Mouse (Mus musculus) kidney, embryonic 16.5 days (tissue): ENCODE measurements around the gene Akap7. TPM values are rescaled to one million over a fixed set of nuclear protein-coding genes. Genes with fewer than 3 reads are reported as not detected.

Experiments used
- ATAC-seq: fragments of 200-750 bp; cut with Nextera tagmentation; 2 replicates; pipeline ENCODE4 v1.8.0; 2017; ENCODE audit warnings: moderate TSS enrichment; ENCODE audit not compliant: low FRiP score, low TSS enrichment
- H3K27ac ChIP-seq: fragments of 300-500 bp; sonication (generic); 2 replicates; pipeline ENCODE4 v1.5.1; 2014; ENCODE audit warnings: low read length
- H3K27me3 ChIP-seq: fragments of 300-500 bp; sonication (generic); 2 replicates; pipeline ENCODE4 v1.6.1; 2014; ENCODE audit warnings: low read length, control low read depth, mixed read lengths; ENCODE audit not compliant: insufficient read depth
- H3K36me3 ChIP-seq: fragments of 300-500 bp; sonication (generic); 2 replicates; pipeline ENCODE4 v1.6.1; 2014; ENCODE audit warnings: low read length, control low read depth, mixed read lengths; ENCODE audit not compliant: insufficient read depth
- H3K4me1 ChIP-seq: fragments of 300-500 bp; sonication (generic); 2 replicates; pipeline ENCODE4 v1.6.1; 2014; ENCODE audit warnings: low read length, control low read depth, mixed read lengths; ENCODE audit not compliant: insufficient read depth
- H3K4me2 ChIP-seq: fragments of 300-500 bp; sonication (generic); replicated peaks from 2 replicates; pipeline ENCODE4 v1.6.1; 2014; ENCODE audit warnings: low read depth, low read length
- H3K4me3 ChIP-seq: fragments of 300-500 bp; sonication (generic); 2 replicates; pipeline ENCODE4 v1.5.1; 2014; ENCODE audit warnings: mild to moderate bottlenecking, low read length
- H3K9ac ChIP-seq: fragments of 300-500 bp; sonication (generic); replicated peaks from 2 replicates; pipeline ENCODE4 v1.6.1; 2014; ENCODE audit warnings: low read length
- H3K9me3 ChIP-seq: fragments of 300-500 bp; sonication (generic); 2 replicates; pipeline ENCODE4 v1.6.1; 2016; ENCODE audit warnings: low read length, control low read depth
- WGBS: fragments of 180-500 bp; shearing (Covaris S2); extraction: QIAGEN DNeasy Blood & Tissue Kit; methylation state at CpG from one replicate; pipeline ENCODE4 v1.1.7; 2014; 5-methylcytosine and 5-hydroxymethylcytosine counted together
- polyA plus RNA-seq: library from polyadenylated mRNA; unstranded; fragments of >200 nt; fragmentation: Nextera tagmentation; extraction: Ambion mirVana; gene quantifications from 2 replicates; pipeline ENCODE4 v1.2.1, GENCODE M21; 2015

Akap7 gene
- polyA plus RNA-seq, 1 experiment from 2014 or later, result 18.9 TPM

- Histone ChIP-seq H3K4me3 (no peak overlapping the region), H3K27ac (no peak overlapping the region), H3K4me2 (no peak overlapping the region), H3K4me1 (no peaks in the 10 kb centered on the region), H3K9me3 (no peaks in the 10 kb centered on the region), H3K9ac (no peak overlapping the region), H3K27me3 (no peaks in the 10 kb centered on the region), H3K36me3 (no peaks in the 10 kb centered on the region)
- ATAC-seq, result no peak
- 79% methylated on average over 5 of the region's 5 CpGs for WGBS
These were observed 179.2 kb downstream of the Akap7 start for GRCm38 (mm10) chr10:25128455-25128863.

GRCm38 (mm10) chr10:25126035-25126434, 181.6 kb downstream of the Akap7 start:
- no peak overlapping the region for H3K9ac ChIP-seq
- no peak overlapping the region for H3K27ac ChIP-seq
- no peak for ATAC-seq
- H3K4me2 ChIP-seq, result no peak overlapping the region
- no peaks in the 10 kb centered on the region for H3K9me3 ChIP-seq
- WGBS, result 60% methylated on average over 2 of the region's 2 CpGs
- no peaks in the 10 kb centered on the region for H3K27me3 ChIP-seq
- no peaks in the 10 kb centered on the region for H3K4me1 ChIP-seq
- no peaks in the 10 kb centered on the region for H3K36me3 ChIP-seq
- H3K4me3 ChIP-seq, result no peak overlapping the region

- H3K27ac ChIP-seq, result no peak overlapping the region
- H3K9me3 ChIP-seq, result no peaks in the 10 kb centered on the region
- H3K4me2 ChIP-seq, result no peak overlapping the region
- 89% methylated on average over 5 of the region's 5 CpGs for WGBS
- H3K9ac ChIP-seq, result no peak overlapping the region
- H3K4me1 ChIP-seq, result no peaks in the 10 kb centered on the region
- no peak for ATAC-seq
- no peaks in the 10 kb centered on the region for H3K27me3 ChIP-seq
- H3K4me3 ChIP-seq, result no peak overlapping the region
- no peaks in the 10 kb centered on the region for H3K36me3 ChIP-seq
These were observed 186.7 kb downstream of the Akap7 start for GRCm38 (mm10) chr10:25120871-25121554.

Other genes with a start within 250 kb of the Akap7 start
- 74.9 and 75.6 TPM in 2 replicates for gene Epb41l2, start 51.9 kb upstream of the Akap7 start, polyA plus RNA-seq
- 0.23 and 0.60 TPM in 2 replicates for gene Smlr1, start 228.4 kb upstream of the Akap7 start, polyA plus RNA-seq